Mouse (Mus musculus): ENCODE measurements around the gene Pin4.

Pin4 gene

DNA sequence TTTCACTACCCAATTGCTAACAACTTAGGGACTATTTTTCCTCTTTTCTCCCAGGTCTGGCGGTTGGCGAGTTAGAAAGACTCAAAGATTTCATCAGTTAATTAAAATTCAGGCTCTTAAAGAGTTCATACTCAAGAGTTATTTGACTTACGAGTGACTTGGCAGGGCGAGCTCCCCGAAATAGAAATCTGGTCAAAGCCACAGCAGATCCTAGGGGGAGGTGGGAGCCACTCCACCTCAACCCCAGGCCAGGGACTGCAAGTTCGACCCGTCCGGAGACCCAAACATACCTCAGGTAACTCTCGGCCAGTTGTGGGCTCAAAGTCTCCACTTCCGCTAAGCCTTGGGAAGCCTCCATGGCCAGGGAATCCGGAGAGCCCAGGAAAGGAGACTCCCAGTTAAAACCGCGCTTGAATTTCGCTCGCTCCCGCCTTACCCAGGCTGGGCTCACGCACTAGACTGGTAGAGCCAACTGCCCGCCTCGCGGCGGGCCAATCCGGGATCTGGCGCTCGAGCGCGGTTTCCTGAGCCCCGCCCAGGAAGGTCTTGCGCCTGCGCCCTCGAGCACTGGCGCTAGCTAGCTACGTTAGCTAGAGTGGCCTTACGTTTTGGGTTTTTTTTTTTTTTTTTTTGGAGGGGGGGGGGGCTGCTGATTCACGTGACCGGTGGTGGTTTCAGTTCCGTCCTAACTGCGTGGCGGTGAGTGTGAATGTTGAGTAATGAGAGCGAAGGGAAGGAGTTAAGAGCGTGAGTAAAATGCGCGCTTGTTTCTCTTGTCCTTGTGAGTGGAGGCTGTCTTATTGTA lies 37.6 kb downstream of the Pin4 start, which contains the start of gene Ercc6l:
Gene Ercc6l, minus strand, starts transcription at position 474 of the 805 bp plus-strand sequence.
- DNase-seq (ENCODE audit: low read depth, low spot score), result peak; percentile 96

DNA sequence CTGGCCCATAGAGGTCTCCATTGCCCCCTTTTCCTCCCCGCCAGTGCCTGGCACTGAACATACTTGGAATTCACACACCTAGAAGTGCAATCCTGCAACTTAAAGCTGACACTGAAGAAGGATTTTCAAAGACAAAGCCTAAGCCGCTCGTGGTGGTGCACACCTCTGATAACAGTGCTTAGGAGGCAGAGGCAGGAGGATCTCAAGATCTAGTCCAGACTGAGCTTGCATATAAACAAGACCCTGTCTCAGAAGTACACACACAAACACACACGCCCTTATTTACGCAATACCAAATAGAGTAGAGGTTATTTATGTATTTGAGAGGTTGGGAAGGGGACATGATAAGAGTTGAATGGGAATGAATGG lies 38.2 kb downstream of the Pin4 start:
- DNase-seq (ENCODE audit: low read depth, low spot score), result no peak

DNA sequence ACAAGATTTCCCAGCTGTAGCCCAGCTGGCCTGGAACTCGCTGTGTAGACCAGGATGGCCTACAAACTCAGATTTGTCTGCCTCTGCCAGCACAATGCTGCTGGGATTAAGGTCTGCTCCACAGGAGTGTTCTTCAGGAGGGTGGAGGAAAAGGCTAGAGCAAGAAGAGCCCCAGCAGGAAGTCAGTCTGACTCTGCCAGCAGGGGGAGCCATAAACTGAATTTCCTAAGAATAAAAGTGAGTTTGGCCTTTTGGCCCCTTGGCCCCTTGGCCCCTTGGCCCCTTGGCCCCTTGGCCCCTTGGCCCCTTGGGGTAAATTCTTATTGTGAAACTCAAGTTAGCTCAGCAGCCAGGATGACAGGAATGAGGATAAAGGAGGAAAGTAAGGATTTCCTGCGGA lies 40.5 kb downstream of the Pin4 start:
- DNase-seq (ENCODE audit: low read depth, low spot score), result peak; percentile 71

DNA sequence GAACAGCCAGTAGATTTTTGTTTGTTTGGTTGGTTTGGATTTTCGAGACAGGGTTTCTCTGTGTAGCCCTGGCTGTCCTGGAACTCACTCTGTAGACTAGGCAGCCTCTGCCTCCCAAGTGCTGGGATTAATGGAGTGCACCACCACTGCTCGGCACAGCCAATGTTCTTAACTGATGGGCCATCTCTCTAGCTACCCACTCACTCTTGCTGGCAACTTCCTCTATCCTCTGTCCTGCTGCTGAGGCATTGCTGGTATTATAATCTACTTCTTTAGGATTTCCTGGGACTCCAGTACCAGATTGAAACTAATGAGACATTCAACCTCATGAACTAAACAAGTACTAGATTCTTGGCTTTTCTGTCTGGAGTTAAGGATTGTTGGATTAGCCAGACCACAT lies 41.3 kb downstream of the Pin4 start:
- DNase-seq (ENCODE audit: low read depth, low spot score), result no peak

DNA sequence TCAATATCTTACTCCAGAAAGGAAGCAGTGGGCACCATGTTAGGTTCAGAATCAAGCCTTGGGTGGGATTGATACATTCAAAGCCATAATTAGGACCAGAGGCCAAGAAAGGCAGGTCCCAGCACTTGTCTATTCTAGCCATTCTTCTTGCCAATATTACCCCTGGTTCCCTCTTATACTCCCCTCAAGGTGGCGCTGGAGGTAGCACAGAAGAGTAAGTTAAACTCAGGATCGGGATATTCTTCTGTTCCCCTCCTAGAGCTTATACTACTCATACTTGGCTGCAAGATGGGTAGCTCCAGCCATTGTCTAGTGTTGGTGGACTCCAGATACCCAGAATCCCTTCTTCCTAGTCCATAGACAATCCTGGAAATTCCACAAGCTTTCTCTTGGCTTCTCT lies 43.8 kb downstream of the Pin4 start:
- DNase-seq (ENCODE audit: low read depth, low spot score), result peak; percentile 29

DNA sequence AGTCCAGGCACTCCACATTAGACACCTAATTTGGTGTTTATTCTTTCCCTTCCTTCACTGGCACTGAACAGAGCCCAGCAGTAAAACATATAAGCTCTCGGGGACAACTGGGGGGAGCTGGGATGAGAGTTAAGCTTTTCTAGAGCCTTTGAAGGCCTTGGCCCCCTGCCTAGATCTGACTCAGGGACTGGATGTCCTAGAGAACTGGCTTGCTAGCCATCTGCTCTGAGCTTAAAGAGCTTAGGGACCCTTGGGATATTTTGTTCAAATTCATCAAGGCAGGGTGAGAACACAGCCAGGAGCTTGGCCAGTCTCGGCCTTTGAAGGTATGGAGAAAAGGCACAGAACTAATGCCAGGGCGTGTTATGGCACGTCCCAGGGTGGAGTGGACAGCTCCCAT lies 44.3 kb downstream of the Pin4 start:
- DNase-seq (ENCODE audit: low read depth, low spot score), result no peak

DNA sequence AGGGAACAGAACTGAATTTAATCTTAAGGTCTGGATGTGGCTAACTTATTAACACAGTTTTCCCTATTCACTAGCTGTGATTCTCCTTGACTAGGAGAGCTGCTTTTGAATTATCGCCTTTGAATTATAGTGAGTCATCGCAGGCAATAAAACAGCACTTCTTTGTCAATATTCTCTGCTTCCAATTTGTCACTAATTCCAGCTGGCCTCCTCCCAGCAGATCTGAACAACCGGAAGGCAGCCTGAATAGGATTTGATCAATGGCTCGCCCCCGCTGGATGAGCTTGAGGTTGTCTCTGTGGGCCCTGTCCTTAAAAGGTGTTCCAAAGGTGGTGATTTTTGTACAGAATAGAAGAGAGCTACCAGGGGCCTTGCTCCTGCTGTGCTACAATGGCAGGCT lies 47.3 kb downstream of the Pin4 start:
- DNase-seq (ENCODE audit: low read depth, low spot score), result no peak

DNA sequence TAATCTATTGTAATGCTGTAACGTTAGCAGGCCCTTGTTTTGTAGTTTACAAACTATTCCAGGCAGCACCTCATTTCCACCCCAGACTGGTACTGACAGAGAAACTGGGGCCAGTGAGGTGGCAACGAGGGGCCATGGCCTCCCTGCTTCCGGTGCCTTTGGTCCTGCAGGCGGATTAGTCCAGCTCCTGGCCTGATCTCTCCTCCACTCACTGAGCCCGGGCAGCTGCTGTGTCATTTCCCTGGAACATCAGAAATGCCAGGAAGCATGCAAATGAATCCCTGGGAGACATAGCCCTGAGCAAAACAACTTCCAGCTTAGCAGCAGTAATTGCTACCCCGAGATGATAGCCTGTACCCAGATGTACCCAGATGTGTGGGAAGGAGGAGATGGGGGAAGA lies 47.7 kb downstream of the Pin4 start:
- DNase-seq (ENCODE audit: low read depth, low spot score), result no peak

DNA sequence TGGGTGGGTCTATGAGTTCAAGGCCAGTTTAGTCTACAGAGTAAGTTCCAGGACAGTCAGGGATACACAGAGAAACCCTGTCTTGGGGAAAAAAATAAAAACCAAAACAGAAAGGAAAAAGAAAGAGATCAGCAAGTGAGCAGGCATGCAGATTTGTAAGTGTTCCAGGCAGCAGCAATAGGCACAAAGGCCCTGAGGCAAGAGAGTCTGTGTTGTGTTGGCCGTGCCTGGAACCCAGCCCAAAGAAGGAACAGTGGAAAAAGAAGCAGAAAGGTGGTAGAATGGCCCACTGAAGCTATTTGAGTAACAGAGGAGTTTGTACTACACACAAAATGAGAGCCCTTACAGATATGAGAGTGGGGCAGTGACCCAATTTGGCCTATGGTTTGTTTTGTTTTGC lies 50.5 kb downstream of the Pin4 start:
- no peak for DNase-seq (ENCODE audit: low read depth, low spot score)

DNA sequence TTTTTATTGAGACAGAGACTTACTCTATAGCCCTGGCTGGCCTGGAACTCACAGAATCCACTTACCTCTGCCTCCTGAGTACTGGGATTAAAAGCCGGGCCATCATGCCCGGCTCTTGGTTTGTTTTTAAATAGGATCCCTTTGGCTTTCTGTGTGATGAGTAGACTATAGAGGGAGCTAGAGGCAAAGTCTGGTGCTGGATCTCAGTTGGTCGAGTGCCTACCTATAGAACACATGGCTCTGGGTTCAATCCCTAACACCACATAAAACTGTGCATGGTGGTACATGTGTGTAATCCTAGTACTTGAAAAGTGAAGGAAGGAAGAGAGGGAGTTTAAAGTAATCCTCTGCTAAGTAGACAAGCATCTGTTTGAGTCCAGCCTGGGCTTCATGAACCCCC lies 50.9 kb downstream of the Pin4 start:
- no peak for DNase-seq (ENCODE audit: low read depth, low spot score)

DNA sequence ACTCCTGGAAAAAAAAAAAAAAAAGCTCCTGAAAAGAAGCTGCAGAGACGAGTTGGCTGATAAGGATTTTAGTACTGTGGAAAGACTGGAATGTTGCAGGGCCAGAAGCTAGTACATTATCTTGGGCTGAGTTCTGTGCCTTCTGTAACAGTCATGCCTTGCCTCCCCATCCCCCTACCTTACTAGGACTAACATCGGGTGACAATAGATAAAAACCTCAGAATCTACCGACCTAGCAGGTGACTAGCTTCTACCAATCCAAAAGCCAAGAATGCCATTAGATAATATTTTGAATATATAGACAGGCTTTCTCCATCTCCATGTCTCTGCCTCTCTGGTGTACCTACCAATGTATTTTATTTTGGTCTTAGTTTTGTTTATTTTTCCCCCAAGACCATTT lies 51.7 kb downstream of the Pin4 start:
- no peak for DNase-seq (ENCODE audit: low read depth, low spot score)

DNA sequence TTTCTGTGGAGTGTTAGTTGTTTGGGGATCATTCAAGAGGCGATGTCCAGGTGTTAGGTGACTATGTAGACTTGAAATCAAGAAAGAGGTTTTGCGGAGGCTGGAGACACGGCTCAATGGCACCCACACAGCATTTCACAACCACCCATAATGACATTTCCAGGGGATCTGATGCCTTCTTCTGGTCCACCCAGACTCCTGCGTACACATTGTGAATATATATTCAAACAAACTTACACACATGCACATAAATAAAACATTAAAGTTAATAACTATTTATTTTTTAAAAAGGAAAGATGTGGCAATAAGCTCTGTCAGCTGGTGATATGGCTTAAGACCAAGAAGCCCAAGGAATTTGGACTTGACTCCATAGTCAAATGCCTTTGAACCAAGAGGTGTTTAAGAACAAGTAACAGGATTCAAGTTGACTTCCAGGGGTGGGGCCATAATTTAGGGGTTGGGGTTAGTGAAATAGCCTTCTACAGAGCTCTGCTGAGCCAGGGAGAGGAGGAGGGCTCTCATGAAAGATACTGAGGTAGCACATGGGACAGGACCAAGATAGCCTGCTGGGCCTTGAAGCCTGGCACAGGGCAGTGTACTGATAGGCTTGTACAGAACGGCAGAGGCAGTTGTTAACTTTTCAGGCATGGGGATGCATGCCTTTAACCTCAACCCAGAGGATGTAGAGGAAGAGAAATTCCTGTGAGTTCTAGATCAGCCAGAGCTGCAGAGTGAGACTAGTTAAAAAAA lies 56.5 kb downstream of the Pin4 start:
- no peak for DNase-seq (ENCODE audit: low read depth, low spot score)

Measured in CD4-positive, CD25-positive, alpha-beta regulatory T cell, adult 2 months (primary cell).